Mouse (Mus musculus) bone marrow, adult 2 months (tissue): ENCODE data around the gene Tmem274.

Source experiments
- CTCF ChIP-seq: fragments of 200-500 bp; IDR thresholded peaks from 2 replicates; pipeline ENCODE4 v1.5.1; 2011; ENCODE audit warnings: low read length, control low read depth; ENCODE audit not compliant: control insufficient read depth, insufficient read depth
- POLR2A ChIP-seq: fragments of 200-500 bp; IDR thresholded peaks from 2 replicates; pipeline ENCODE4 v1.6.1; 2011; ENCODE audit warnings: low read depth, mild to moderate bottlenecking, control low read depth, low read length, borderline replicate concordance; ENCODE audit not compliant: control insufficient read depth

DNA sequence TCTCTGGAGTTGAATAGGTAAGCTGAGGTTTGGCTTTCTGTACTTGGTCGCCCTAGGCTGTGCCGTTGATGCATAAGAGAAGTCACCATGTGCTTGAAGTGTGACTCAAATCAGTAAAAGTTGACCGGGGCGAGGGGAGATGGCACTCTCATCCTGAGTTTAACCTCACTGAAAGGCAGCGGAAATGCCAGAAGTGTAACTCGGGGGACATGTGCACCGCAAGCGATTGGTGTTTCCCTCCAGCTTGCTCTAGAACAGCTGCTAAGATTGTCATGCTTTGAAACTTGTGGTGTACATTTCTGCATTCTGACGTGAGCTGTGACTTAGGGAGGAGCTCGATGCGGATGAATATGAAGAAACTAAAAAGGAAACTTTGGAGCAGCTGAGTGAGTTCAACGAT is 10.6 kb downstream of the Tmem274 start:
- TF ChIP-seq POLR2A (no peak), CTCF (no peak)
